Mouse (Mus musculus): ENCODE results near the gene Phf24. TPM values are rescaled to one million over a fixed set of nuclear protein-coding genes. Genes with fewer than 3 reads are reported as not detected.

The Phf24 gene
- polyA plus RNA-seq, 1 experiment from 2014 or later, result 0.79 TPM

DNA sequence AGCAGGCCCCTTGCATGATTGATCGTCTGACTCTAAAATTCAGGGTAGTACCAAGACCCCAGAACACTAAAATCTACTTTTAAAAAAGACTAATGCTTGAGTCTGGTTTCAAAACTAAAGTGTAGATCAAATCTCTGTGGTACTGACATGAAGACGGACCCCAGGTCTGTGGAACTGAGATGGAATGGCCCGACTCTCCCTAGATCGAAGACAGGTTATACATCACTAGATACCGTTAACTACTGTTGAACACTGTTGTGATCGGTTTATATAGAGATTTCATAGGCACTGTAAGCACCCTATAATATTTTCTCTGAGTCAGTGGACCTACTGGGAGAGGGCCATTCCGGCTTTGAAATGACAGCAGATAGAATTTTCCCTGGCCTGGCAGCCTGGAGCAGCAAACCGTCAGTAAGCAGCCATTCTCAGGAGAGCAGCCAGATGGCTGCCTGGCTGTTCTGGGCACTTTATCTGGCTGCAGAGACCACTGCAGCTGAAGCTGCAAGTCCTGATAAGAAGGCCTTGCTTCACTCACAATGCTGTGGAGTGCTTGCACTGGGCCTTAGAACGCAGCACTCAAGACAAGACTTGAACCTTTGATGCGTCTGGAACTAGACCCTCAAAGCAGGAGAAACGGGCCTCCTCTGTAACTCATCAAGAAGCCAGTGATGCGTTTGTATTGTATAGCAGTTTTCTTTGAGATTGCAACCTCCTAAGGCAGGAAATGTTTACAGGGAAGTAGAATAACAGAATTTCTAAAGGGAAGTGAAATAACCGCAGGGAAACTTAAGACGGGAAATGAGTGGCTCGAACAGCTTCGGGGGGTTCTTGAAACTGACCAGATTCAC, 36.4 kb upstream of the Phf24 start:
- no peak overlapping the region for H3K27ac ChIP-seq (ENCODE audit: low read length)
- 79% methylated on average over 16 of the region's 16 CpGs for WGBS
- H3K9ac ChIP-seq (replicated peaks; ENCODE audit: low read length), result no peak overlapping the region
- H3K9me3 ChIP-seq (ENCODE audit: low read length), result no peaks in the 10 kb centered on the region
- no peaks in the 10 kb centered on the region for H3K4me1 ChIP-seq (ENCODE audit: insufficient read depth, low read length)
- no peak overlapping the region for H3K4me2 ChIP-seq (replicated peaks; ENCODE audit: low read depth, low read length)
- ATAC-seq (ENCODE audit: low FRiP score, low TSS enrichment), result no peak
- no peak overlapping the region for H3K4me3 ChIP-seq (ENCODE audit: low read length)
- no peaks in the 10 kb centered on the region for H3K27me3 ChIP-seq (ENCODE audit: insufficient read depth, low read length)
- H3K36me3 ChIP-seq (ENCODE audit: insufficient read depth, low read length), result no peaks in the 10 kb centered on the region

DNA sequence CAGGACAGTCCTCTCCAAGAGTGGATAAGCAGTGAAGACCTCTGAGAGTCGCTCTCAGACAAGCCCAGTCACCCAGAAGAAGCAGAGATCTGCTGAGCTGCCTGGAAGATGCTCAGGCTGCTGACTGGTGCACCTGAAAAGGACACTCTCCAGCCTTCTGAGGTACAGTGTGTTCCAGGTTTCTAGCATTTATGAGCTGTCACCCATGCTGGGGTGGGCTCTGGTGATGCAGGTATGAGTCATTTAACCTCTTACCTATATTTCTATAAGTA, 35.8 kb upstream of the Phf24 start:
- ATAC-seq (ENCODE audit: low FRiP score, low TSS enrichment), result no peak
- Histone ChIP-seq H3K4me1 (ENCODE audit: insufficient read depth, low read length) (no peaks in the 10 kb centered on the region), H3K4me2 (replicated peaks; ENCODE audit: low read depth, low read length) (no peak overlapping the region), H3K9ac (replicated peaks; ENCODE audit: low read length) (no peak overlapping the region), H3K27me3 (ENCODE audit: insufficient read depth, low read length) (no peaks in the 10 kb centered on the region), H3K36me3 (ENCODE audit: insufficient read depth, low read length) (no peaks in the 10 kb centered on the region), H3K9me3 (ENCODE audit: low read length) (no peaks in the 10 kb centered on the region), H3K4me3 (ENCODE audit: low read length) (no peak overlapping the region), H3K27ac (ENCODE audit: low read length) (no peak overlapping the region)
- 57% methylated on average over 1 of the region's 1 CpGs for WGBS

DNA sequence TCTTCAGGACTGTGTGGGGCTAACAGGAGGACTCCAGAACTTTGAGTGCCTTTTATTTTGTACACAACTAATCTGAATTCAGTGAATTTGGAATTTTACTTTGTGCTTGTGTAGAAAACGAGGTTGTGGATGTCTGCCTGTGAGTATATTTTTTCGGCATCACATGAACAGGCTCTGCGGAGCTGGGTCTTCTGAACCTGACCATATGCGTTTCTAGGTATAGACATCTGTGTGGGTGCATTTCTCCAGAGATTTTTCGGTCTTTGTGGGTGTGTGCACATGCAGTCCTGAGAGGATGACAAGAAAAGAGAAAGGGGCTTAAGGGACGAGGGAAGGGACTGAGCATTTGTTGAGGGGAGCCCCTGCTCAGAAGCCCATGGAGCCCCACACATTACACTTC, 29.5 kb upstream of the Phf24 start:
- Histone ChIP-seq H3K9me3 (ENCODE audit: low read length) (no peaks in the 10 kb centered on the region), H3K27ac (ENCODE audit: low read length) (no peak overlapping the region), H3K4me1 (ENCODE audit: insufficient read depth, low read length) (no peaks in the 10 kb centered on the region), H3K36me3 (ENCODE audit: insufficient read depth, low read length) (no peaks in the 10 kb centered on the region), H3K9ac (replicated peaks; ENCODE audit: low read length) (no peak overlapping the region), H3K4me2 (replicated peaks; ENCODE audit: low read depth, low read length) (no peak overlapping the region), H3K27me3 (ENCODE audit: insufficient read depth, low read length) (no peaks in the 10 kb centered on the region), H3K4me3 (ENCODE audit: low read length) (no peak overlapping the region)
- no peak for ATAC-seq (ENCODE audit: low FRiP score, low TSS enrichment)
- 90% methylated on average over 6 of the region's 6 CpGs for WGBS

DNA sequence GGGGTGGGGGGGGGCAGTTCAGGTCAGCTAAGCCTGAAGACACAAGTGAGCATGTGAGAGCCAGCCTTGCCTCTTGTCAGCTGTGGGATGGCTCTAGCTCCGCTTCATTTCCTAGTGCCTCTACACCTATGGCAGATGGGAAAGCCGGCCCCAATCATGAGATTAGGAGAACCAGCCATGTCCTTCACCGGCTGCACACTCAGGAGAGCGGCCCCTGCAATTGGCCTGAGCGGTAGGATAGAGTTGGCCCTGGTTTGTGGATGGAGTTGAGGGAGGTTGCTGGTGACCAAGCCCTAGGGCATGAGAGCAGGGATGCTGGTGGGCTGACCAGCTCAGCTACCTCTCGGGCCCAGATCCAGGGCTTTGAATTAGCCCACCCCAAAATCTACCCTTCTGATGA, 27.7 kb upstream of the Phf24 start:
- H3K27me3 ChIP-seq (ENCODE audit: insufficient read depth, low read length), result no peaks in the 10 kb centered on the region
- no peak for ATAC-seq (ENCODE audit: low FRiP score, low TSS enrichment)
- H3K9ac ChIP-seq (replicated peaks; ENCODE audit: low read length), result no peak overlapping the region
- H3K4me1 ChIP-seq (ENCODE audit: insufficient read depth, low read length), result no peaks in the 10 kb centered on the region
- no peaks in the 10 kb centered on the region for H3K9me3 ChIP-seq (ENCODE audit: low read length)
- 97% methylated on average over 6 of the region's 6 CpGs for WGBS
- H3K27ac ChIP-seq (ENCODE audit: low read length), result no peak overlapping the region
- H3K36me3 ChIP-seq (ENCODE audit: insufficient read depth, low read length), result no peaks in the 10 kb centered on the region
- no peak overlapping the region for H3K4me2 ChIP-seq (replicated peaks; ENCODE audit: low read depth, low read length)
- H3K4me3 ChIP-seq (ENCODE audit: low read length), result no peak overlapping the region

DNA sequence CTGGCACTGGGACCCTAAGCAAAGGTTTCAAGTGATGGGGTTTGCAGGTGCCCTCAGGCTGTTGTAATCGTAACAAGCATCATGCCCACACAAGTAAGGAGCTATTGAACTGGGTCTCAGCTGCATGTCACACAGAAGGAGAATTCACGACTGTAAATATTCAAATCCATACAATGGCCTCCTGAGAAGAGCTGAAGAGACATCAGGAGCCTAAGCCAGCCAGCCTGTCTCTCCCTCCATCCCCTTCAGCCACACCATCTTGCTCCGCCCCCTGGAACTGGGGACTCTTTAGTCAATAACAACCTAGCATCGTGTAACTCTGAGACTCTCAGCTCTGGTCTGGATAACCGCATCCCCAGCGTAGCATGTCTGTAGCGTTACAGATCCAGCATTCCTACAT, 25.3 kb upstream of the Phf24 start:
- no peak for ATAC-seq (ENCODE audit: low FRiP score, low TSS enrichment)
- no peaks in the 10 kb centered on the region for H3K27me3 ChIP-seq (ENCODE audit: insufficient read depth, low read length)
- H3K36me3 ChIP-seq (ENCODE audit: insufficient read depth, low read length), result no peaks in the 10 kb centered on the region
- H3K4me2 ChIP-seq (replicated peaks; ENCODE audit: low read depth, low read length), result no peak overlapping the region
- no peaks in the 10 kb centered on the region for H3K9me3 ChIP-seq (ENCODE audit: low read length)
- H3K9ac ChIP-seq (replicated peaks; ENCODE audit: low read length), result no peak overlapping the region
- no peak overlapping the region for H3K4me3 ChIP-seq (ENCODE audit: low read length)
- no peak overlapping the region for H3K27ac ChIP-seq (ENCODE audit: low read length)
- 67% methylated on average over 7 of the region's 7 CpGs for WGBS
- H3K4me1 ChIP-seq (ENCODE audit: insufficient read depth, low read length), result no peaks in the 10 kb centered on the region

DNA sequence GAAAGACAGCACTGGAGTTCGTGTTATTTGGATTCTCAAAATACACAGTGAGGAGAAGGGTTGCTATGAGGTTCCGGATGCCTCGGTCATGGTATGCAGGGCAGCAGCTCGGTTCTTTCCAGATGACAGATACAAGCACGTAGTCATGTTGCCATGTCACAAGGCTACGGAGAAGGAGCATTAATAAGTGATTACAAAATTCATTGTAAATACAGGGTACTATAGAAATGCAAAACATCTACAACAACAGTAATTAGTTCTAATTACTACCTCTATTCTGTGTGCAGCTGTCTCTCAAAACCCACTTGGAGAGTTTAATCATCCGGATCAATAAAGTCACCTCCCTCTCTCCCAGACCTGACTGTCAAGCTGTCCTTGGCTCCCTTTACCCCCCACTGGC, 21.3 kb upstream of the Phf24 start:
- ATAC-seq (ENCODE audit: low FRiP score, low TSS enrichment), result no peak
- Histone ChIP-seq H3K9ac (replicated peaks; ENCODE audit: low read length) (no peak overlapping the region), H3K4me1 (ENCODE audit: insufficient read depth, low read length) (no peaks in the 10 kb centered on the region), H3K4me3 (ENCODE audit: low read length) (no peak overlapping the region), H3K27me3 (ENCODE audit: insufficient read depth, low read length) (no peaks in the 10 kb centered on the region), H3K27ac (ENCODE audit: low read length) (no peak overlapping the region), H3K36me3 (ENCODE audit: insufficient read depth, low read length) (no peaks in the 10 kb centered on the region), H3K4me2 (replicated peaks; ENCODE audit: low read depth, low read length) (no peak overlapping the region), H3K9me3 (ENCODE audit: low read length) (no peaks in the 10 kb centered on the region)
- 77% methylated on average over 7 of the region's 7 CpGs for WGBS

DNA sequence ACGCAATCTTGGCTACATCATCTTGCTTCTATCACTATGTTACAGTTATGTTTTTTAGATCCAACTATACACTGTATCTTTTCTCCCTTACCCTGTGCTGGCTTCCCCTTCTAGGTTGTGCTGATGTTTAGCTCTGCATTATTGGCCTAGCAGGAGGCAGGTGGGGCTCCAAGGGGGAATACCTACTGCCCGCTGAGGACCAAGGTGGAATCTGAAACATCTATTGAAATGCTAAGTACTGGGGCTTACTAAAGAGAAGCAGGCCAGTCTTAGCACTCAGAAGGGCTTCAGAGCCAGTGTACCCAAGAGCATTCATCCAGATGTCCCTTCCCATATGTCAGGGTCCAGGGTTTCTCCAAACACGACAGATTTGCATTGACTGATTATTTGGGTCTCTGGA, 17.5 kb upstream of the Phf24 start:
- no peaks in the 10 kb centered on the region for H3K4me1 ChIP-seq (ENCODE audit: insufficient read depth, low read length)
- ATAC-seq (ENCODE audit: low FRiP score, low TSS enrichment), result no peak
- H3K36me3 ChIP-seq (ENCODE audit: insufficient read depth, low read length), result no peaks in the 10 kb centered on the region
- H3K9me3 ChIP-seq (ENCODE audit: low read length), result no peaks in the 10 kb centered on the region
- no peak overlapping the region for H3K9ac ChIP-seq (replicated peaks; ENCODE audit: low read length)
- H3K4me2 ChIP-seq (replicated peaks; ENCODE audit: low read depth, low read length), result no peak overlapping the region
- no peaks in the 10 kb centered on the region for H3K27me3 ChIP-seq (ENCODE audit: insufficient read depth, low read length)
- no peak overlapping the region for H3K27ac ChIP-seq (ENCODE audit: low read length)
- WGBS, result 44% methylated on average over 3 of the region's 3 CpGs
- H3K4me3 ChIP-seq (ENCODE audit: low read length), result no peak overlapping the region

DNA sequence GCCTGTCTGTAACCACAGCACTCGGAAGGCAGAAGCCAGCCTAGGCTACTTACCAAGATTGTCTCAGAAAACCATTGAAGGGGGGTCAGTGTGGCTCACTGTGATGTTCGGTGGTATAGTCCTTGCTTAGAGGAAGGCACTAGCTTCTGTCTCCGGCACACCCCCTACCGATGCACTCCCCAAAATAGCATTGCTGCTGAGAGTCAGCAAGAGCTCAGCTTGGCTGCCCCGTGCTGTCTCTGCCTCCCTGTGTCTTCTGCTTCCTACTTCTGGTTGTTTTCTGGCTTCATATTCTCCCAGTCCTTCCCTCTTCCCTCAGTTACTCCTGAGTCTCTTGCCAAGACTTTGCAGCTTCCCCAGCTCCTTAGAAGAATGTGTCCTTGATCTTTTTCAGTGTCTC, 15.6 kb upstream of the Phf24 start:
- no peaks in the 10 kb centered on the region for H3K36me3 ChIP-seq (ENCODE audit: insufficient read depth, low read length)
- no peak overlapping the region for H3K4me2 ChIP-seq (replicated peaks; ENCODE audit: low read depth, low read length)
- H3K4me1 ChIP-seq (ENCODE audit: insufficient read depth, low read length), result no peaks in the 10 kb centered on the region
- H3K9me3 ChIP-seq (ENCODE audit: low read length), result no peaks in the 10 kb centered on the region
- no peak overlapping the region for H3K9ac ChIP-seq (replicated peaks; ENCODE audit: low read length)
- no peak overlapping the region for H3K4me3 ChIP-seq (ENCODE audit: low read length)
- 75% methylated on average over 5 of the region's 5 CpGs for WGBS
- no peak for ATAC-seq (ENCODE audit: low FRiP score, low TSS enrichment)
- H3K27ac ChIP-seq (ENCODE audit: low read length), result no peak overlapping the region
- no peaks in the 10 kb centered on the region for H3K27me3 ChIP-seq (ENCODE audit: insufficient read depth, low read length)

DNA sequence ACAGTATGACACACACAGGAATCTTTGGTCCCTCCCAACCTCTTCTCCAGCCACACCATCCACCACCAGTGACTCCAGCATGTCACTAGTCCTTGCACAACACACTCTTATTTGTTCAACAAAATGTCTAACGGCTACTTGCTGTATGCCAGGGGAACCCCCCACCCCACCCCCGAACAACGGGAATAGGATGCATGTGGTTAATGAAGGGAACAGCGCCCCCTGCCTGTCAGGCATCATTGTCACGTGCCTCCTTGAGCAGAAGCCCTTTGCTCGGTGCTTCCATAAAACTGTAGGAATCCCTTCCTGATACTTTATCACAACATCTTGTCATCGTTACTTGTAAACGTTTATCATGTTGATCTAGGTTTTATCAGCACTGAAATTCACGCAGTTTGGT, 14.3 kb upstream of the Phf24 start:
- Histone ChIP-seq H3K36me3 (ENCODE audit: insufficient read depth, low read length) (no peaks in the 10 kb centered on the region), H3K27ac (ENCODE audit: low read length) (no peak overlapping the region), H3K27me3 (ENCODE audit: insufficient read depth, low read length) (no peaks in the 10 kb centered on the region), H3K4me2 (replicated peaks; ENCODE audit: low read depth, low read length) (no peak overlapping the region), H3K9me3 (ENCODE audit: low read length) (no peaks in the 10 kb centered on the region), H3K4me1 (ENCODE audit: insufficient read depth, low read length) (no peaks in the 10 kb centered on the region), H3K4me3 (ENCODE audit: low read length) (no peak overlapping the region), H3K9ac (replicated peaks; ENCODE audit: low read length) (no peak overlapping the region)
- WGBS, result 57% methylated on average over 9 of the region's 9 CpGs
- no peak for ATAC-seq (ENCODE audit: low FRiP score, low TSS enrichment)

DNA sequence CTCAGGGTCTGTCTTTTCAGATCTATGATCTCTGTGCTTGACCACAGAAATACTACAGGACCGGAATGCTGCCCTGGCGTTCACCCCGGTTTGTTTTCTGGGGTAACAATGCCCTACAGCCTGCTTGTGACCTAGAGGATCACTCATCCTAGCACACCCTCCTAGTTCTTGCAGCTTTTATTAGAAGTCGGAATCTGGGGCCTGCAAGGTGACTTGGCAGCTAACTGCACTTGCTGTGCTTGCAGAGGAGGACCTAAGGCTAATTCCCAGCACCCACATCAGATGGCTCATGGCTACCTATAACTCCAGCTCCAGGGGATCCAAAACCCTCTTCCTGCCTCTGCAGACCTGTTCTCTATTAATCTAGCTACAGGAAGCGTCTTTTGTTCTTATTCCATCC, 13.7 kb upstream of the Phf24 start:
- Histone ChIP-seq H3K4me1 (ENCODE audit: insufficient read depth, low read length) (no peaks in the 10 kb centered on the region), H3K36me3 (ENCODE audit: insufficient read depth, low read length) (no peaks in the 10 kb centered on the region), H3K27ac (ENCODE audit: low read length) (no peak overlapping the region), H3K4me2 (replicated peaks; ENCODE audit: low read depth, low read length) (no peak overlapping the region), H3K9me3 (ENCODE audit: low read length) (no peaks in the 10 kb centered on the region), H3K9ac (replicated peaks; ENCODE audit: low read length) (no peak overlapping the region), H3K4me3 (ENCODE audit: low read length) (no peak overlapping the region), H3K27me3 (ENCODE audit: insufficient read depth, low read length) (no peaks in the 10 kb centered on the region)
- WGBS, result 84% methylated on average over 5 of the region's 5 CpGs
- ATAC-seq (ENCODE audit: low FRiP score, low TSS enrichment), result no peak
